Mouse (Mus musculus): Measurements from ENCODE around the gene Zscan4f. TPM values are rescaled to one million over a fixed set of nuclear protein-coding genes. Genes with fewer than 3 reads are reported as not detected.
"Not testable (repeated sequence)": the region's sequence is repeated elsewhere in the genome, so short reads cannot be mapped to it uniquely, and the experiment has no call there.

Zscan4f gene
- total RNA-seq (2022), result not detected

- not testable (repeated sequence) for DNase-seq (ENCODE audit: low spot score in 2 of 2)
These were observed at the start of gene Zscan4f for GRCm38 (mm10) chr7:11397615-11398014. Gene Zscan4f, plus strand, starts transcription at chr7:11397915.

GRCm38 (mm10) chr7:11384641-11385040 lies 13.1 kb upstream of the Zscan4f start:
- DNase-seq (ENCODE audit: low spot score in 2 of 2), result not testable (repeated sequence)

Small RNA genes lying within 50 kb of the gene (microRNA-seq; reads per million reads assigned to microRNA genes)
- 0 reads per million in 2 experiments for gene Gm23087

Other genes starting within 250 kb of the Zscan4f start
- not detected for gene Zscan4d, start 231.8 kb upstream of the Zscan4f start, total RNA-seq (2022)
- gene Zscan4e, start 87.2 kb upstream of the Zscan4f start, total RNA-seq (2022), result not detected
- gene Zscan4-ps2, start 116.4 kb downstream of the Zscan4f start, total RNA-seq (2022), result not detected
- gene Zscan4-ps3, start 211.4 kb downstream of the Zscan4f start, total RNA-seq (2022), result not detected

All from layer of hippocampus, adult 8-10 months (tissue).